In genomic region chr15:27503801-27504730, GRCm38 (mm10) we compare ENCODE assay signal across 12 mouse cellular contexts. TPM values are rescaled to one million over a fixed set of nuclear protein-coding genes. Genes with fewer than 3 reads are reported as not detected.
DNase-seq lines count a peak whose midpoint lies in the region; ATAC-seq and TF ChIP-seq lines count a peak whose summit lies in the region.
"Had no signal": no experiment of that assay in that cellular context is flagged by ENCODE, and none has a peak within 500 bp of the region (broad histone marks: within the 10 kb centered on the region; RNA-seq: fewer than 3 reads in every experiment).

No protein-coding gene starts in this region.

- no peak overlapping the region for H3K4me3 ChIP-seq in heart, embryonic 12.5 days
- no peak overlapping the region for H3K4me3 ChIP-seq in lung, embryonic 14.5 days (ENCODE audit: low read depth, low read length)
- H3K4me3 ChIP-seq in neural tube, embryonic 14.5 days (ENCODE audit: low read depth, low read length) = no peak overlapping the region

- peak overlapping the region; percentile 56 for H3K27ac ChIP-seq in heart, embryonic 12.5 days (ENCODE audit: poor library complexity, severe bottlenecking)
- H3K27ac ChIP-seq in lung, embryonic 14.5 days (ENCODE audit: low read depth) = no peak overlapping the region
- H3K27ac ChIP-seq in neural tube, embryonic 14.5 days (ENCODE audit: low read depth, low read length) = no peak overlapping the region
- H3K27ac ChIP-seq: kidney, postnatal 0 days had no signal

- H3K9me3 ChIP-seq in heart, embryonic 12.5 days (replicated peaks) = no peaks in the 10 kb centered on the region
- no peaks in the 10 kb centered on the region for H3K9me3 ChIP-seq in lung, embryonic 14.5 days (ENCODE audit: low read depth, low read length)
- no peaks in the 10 kb centered on the region for H3K9me3 ChIP-seq in neural tube, embryonic 14.5 days (ENCODE audit: control insufficient read depth, low read length)

- intact Hi-C loops in heart, postnatal 25 days (cut with DNase I) = no loop called here

- no peak for TF ChIP-seq CTCF in lung, embryonic 14.5 days (IDR thresholded peaks at IDR 0.05; ENCODE audit: low read depth)

- no peak for DNase-seq in heart, postnatal 25 days (ENCODE audit: low spot score)
- DNase-seq in lung, embryonic 14.5 days = peak; percentile 66
- no peak for DNase-seq in lung, postnatal 14 days
- no peak for DNase-seq in right cerebral cortex, postnatal 4 days
- DNase-seq in adrenal gland, postnatal 14 days = no peak
- DNase-seq: cerebellum, adult 8-10 months; right cerebral cortex, postnatal 25 days had no signal

- no peaks in the 10 kb centered on the region for H3K27me3 ChIP-seq in heart, embryonic 12.5 days (replicated peaks)
- H3K27me3 ChIP-seq in lung, embryonic 14.5 days (ENCODE audit: insufficient read depth, low read length) = no peaks in the 10 kb centered on the region
- H3K27me3 ChIP-seq in neural tube, embryonic 14.5 days (ENCODE audit: control insufficient read depth, insufficient read depth, low read length) = no peaks in the 10 kb centered on the region
- H3K27me3 ChIP-seq: CH12.LX had no signal

- WGBS in heart, embryonic 12.5 days = 58% methylated on average over 20 of the region's 20 CpGs
- WGBS in lung, embryonic 14.5 days = 28% methylated on average over 20 of the region's 20 CpGs
- 63% methylated on average over 20 of the region's 20 CpGs for WGBS in neural tube, embryonic 14.5 days

- H3K9ac ChIP-seq in heart, embryonic 12.5 days = 0 out of 2 replicates have a peak overlapping the region, but pooled peaks have one; percentile 7
- no peak overlapping the region for H3K9ac ChIP-seq in lung, embryonic 14.5 days
- no peak overlapping the region for H3K9ac ChIP-seq in neural tube, embryonic 14.5 days (replicated peaks; ENCODE audit: low read depth, low read length)

- peaks cover 70% of the 10 kb centered on the region for H3K4me1 ChIP-seq in heart, embryonic 12.5 days (replicated peaks)
- peaks cover 12% of the 10 kb centered on the region; the same call in 1 of the 2 replicates for H3K4me1 ChIP-seq in lung, embryonic 14.5 days (ENCODE audit: insufficient read depth)
- 0 out of 2 replicates have a peak, but pooled peaks cover 3% of the 10 kb centered on the region for H3K4me1 ChIP-seq in neural tube, embryonic 14.5 days (ENCODE audit: control insufficient read depth, insufficient read depth, low read length)

- H3K4me2 ChIP-seq in heart, embryonic 12.5 days = 0 out of 2 replicates have a peak overlapping the region, but pooled peaks have one; percentile 2
- no peak overlapping the region for H3K4me2 ChIP-seq in lung, embryonic 14.5 days
- no peak overlapping the region for H3K4me2 ChIP-seq in neural tube, embryonic 14.5 days (ENCODE audit: low read depth, low read length)

- no peaks in the 10 kb centered on the region for H3K36me3 ChIP-seq in heart, embryonic 12.5 days
- H3K36me3 ChIP-seq in lung, embryonic 14.5 days (ENCODE audit: insufficient read depth) = no peaks in the 10 kb centered on the region
- no peaks in the 10 kb centered on the region for H3K36me3 ChIP-seq in neural tube, embryonic 14.5 days (ENCODE audit: control insufficient read depth, insufficient read depth, low read length)

- peak; percentile 53; the same call in 1 of the 2 replicates for ATAC-seq in heart, embryonic 12.5 days (ENCODE audit: insufficient number of reproducible peaks, low FRiP score)
- ATAC-seq in lung, embryonic 14.5 days (ENCODE audit: insufficient read depth) = peak; percentile 67
- ATAC-seq in hematopoietic stem cell, adult 5-6 weeks (replicated peaks in 1 of 2; ENCODE audit: insufficient read depth in 1 of 2, low FRiP score in 2 of 2, low TSS enrichment in 1 of 2, low read depth in 1 of 2, poor library complexity in 2 of 2, severe bottlenecking in 2 of 2) = peak; percentile 58 to 72
- ATAC-seq in neural tube, embryonic 14.5 days (ENCODE audit: low read depth) = peak; percentile 36; the same call in 1 of the 2 replicates

RNA-seq across cellular contexts. Expression of gene Ank, which starts 37.6 kb away (rescaled TPM):
- 12.6 and 14.7 TPM in 2 replicates for polyA plus RNA-seq in heart, embryonic 12.5 days (2016; fragmentation: Nextera tagmentation; extraction: Ambion mirVana)
- 100 to 1,000 TPM; 174 to 208 TPM for total RNA-seq in heart, postnatal 25 days (2021)
- polyA plus RNA-seq in lung, embryonic 14.5 days (2014; fragmentation: Nextera tagmentation; extraction: Ambion mirVana) = 9.2 and 9.6 TPM in 2 replicates
- 15.0 and 16.9 TPM in 2 replicates for total RNA-seq in hematopoietic stem cell, adult 5-6 weeks (2017)
- 18.0 and 19.5 TPM in 2 replicates for polyA plus RNA-seq in neural tube, embryonic 14.5 days (2014; fragmentation: Nextera tagmentation; extraction: Ambion mirVana)
- 30.2 and 34.6 TPM in 2 replicates for total RNA-seq in adrenal gland, postnatal 14 days (2021)
